Mouse (Mus musculus) stomach, postnatal 0 days (tissue): ENCODE data around the gene Ankrd13b.

Experiments
- CTCF ChIP-seq: IDR thresholded peaks from 2 replicates; pipeline ENCODE4 v1.5.1; 2016; ENCODE audit warnings: antibody characterized with exemption, low read depth, mild to moderate bottlenecking, moderate library complexity
- EP300 ChIP-seq: optimal IDR thresholded peaks from 2 replicates; pipeline ENCODE3; 2016; ENCODE audit warnings: antibody characterized with exemption

DNA sequence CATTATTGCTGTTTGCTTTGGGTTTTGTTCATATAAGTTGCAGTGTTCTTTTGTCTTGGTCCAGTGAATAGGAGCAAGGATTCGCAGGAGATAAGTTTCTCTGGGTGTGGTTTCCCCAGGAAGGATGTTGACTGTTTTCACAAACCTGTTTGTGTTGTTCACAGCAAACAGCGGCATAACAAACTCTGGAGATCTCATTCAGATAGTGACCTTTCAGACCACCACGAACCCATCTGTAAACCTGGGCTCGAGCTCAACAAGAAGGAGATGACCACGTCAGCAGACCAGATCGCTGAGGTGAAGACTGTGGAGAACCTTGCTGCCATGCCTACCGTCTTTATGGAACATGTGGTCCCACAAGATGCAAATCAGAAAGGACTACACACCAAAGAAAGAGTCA is 40.3 kb downstream of the Ankrd13b start:
- TF ChIP-seq CTCF (no peak), EP300 (no peak)
